Mouse (Mus musculus) megakaryocyte progenitor cell, adult 5-6 weeks (primary cell): Measurements from ENCODE around the gene Sox6. TPM values are rescaled to one million over a fixed set of nuclear protein-coding genes. Genes with fewer than 3 reads are reported as not detected.
A peak's percentile ranks its signal among the peaks of the same experiment; 100 is the strongest.

ENCODE experiments used
- ATAC-seq: replicated peaks from 2 replicates; pipeline ENCODE4 v1.8.0; 2016; ENCODE audit warnings: mild to moderate bottlenecking, moderate TSS enrichment, inconsistent platforms; ENCODE audit not compliant: poor library complexity
- total RNA-seq, 2 experiments: library from RNA; stranded (forward) in 1 of 2; stranded (reverse) in 1 of 2; fragments of 157-497, 149-512 nt in 1 of 2; fragments of 200-1000 nt in 1 of 2; gene quantifications; 2 replicates each; pipeline versions ENCODE4 v1.2.3 to v1.2.4; 2015 to 2017

Gene Sox6
- total RNA-seq, 2 experiments from 2014 or later, result 1.8 TPM

- ATAC-seq, result no peak
Observed at GRCm38 (mm10) chr7:115510045-115510444, 528.6 kb downstream of the Sox6 start.

- ATAC-seq, result no peak
Observed at GRCm38 (mm10) chr7:115506385-115506784, 532.2 kb downstream of the Sox6 start.

- ATAC-seq, result peak; percentile 37; the same call in 1 of the 2 replicates
Observed at GRCm38 (mm10) chr7:115501497-115501896, 537.1 kb downstream of the Sox6 start.

- no peak for ATAC-seq
Observed at GRCm38 (mm10) chr7:115500825-115501224, 537.8 kb downstream of the Sox6 start.

GRCm38 (mm10) chr7:115500170-115500569, 538.4 kb downstream of the Sox6 start:
- ATAC-seq, result no peak

- ATAC-seq, result no peak
Observed at GRCm38 (mm10) chr7:115491721-115492120, 546.9 kb downstream of the Sox6 start.

GRCm38 (mm10) chr7:115489608-115490007, 549.0 kb downstream of the Sox6 start:
- peak; percentile 55; the same call in 1 of the 2 replicates for ATAC-seq

- no peak for ATAC-seq
Observed at GRCm38 (mm10) chr7:115486431-115486830, 552.2 kb downstream of the Sox6 start.

- ATAC-seq, result no peak
Observed at GRCm38 (mm10) chr7:115485664-115486409, 552.8 kb downstream of the Sox6 start.

GRCm38 (mm10) chr7:115477763-115478162, 560.8 kb downstream of the Sox6 start:
- no peak for ATAC-seq

- no peak for ATAC-seq
Observed at GRCm38 (mm10) chr7:115476881-115477665, 561.5 kb downstream of the Sox6 start.

- ATAC-seq, result no peak
Observed at GRCm38 (mm10) chr7:115475176-115475575, 563.4 kb downstream of the Sox6 start.

GRCm38 (mm10) chr7:115474115-115474514, 564.5 kb downstream of the Sox6 start:
- no peak for ATAC-seq

GRCm38 (mm10) chr7:115472850-115473249, 565.7 kb downstream of the Sox6 start:
- ATAC-seq, result no peak

GRCm38 (mm10) chr7:115471521-115471920, 567.1 kb downstream of the Sox6 start:
- no peak for ATAC-seq

- ATAC-seq, result no peak
Observed at GRCm38 (mm10) chr7:115466811-115467210, 571.8 kb downstream of the Sox6 start.

- no peak; the same call in 1 of the 2 replicates for ATAC-seq
Observed at GRCm38 (mm10) chr7:115463367-115463766, 575.2 kb downstream of the Sox6 start.

GRCm38 (mm10) chr7:115462276-115462675, 576.3 kb downstream of the Sox6 start:
- ATAC-seq, result no peak

- no peak for ATAC-seq
Observed at GRCm38 (mm10) chr7:115454988-115455387, 583.6 kb downstream of the Sox6 start.

- no peak for ATAC-seq
Observed at GRCm38 (mm10) chr7:115453713-115454073, 584.9 kb downstream of the Sox6 start.

GRCm38 (mm10) chr7:115453042-115453712, 585.4 kb downstream of the Sox6 start:
- ATAC-seq, result peak; percentile 82
